Mouse (Mus musculus): ENCODE results near the gene Slc22a20.

Slc22a20 gene

GRCm38 (mm10) chr19:5986043-5986442 lies at the start of gene Slc22a20:
TSS of gene Slc22a20 (minus strand) at chr19:5986143.
- DNase-seq (ENCODE audit: low spot score in 2 of 2) = no peak

DNA sequence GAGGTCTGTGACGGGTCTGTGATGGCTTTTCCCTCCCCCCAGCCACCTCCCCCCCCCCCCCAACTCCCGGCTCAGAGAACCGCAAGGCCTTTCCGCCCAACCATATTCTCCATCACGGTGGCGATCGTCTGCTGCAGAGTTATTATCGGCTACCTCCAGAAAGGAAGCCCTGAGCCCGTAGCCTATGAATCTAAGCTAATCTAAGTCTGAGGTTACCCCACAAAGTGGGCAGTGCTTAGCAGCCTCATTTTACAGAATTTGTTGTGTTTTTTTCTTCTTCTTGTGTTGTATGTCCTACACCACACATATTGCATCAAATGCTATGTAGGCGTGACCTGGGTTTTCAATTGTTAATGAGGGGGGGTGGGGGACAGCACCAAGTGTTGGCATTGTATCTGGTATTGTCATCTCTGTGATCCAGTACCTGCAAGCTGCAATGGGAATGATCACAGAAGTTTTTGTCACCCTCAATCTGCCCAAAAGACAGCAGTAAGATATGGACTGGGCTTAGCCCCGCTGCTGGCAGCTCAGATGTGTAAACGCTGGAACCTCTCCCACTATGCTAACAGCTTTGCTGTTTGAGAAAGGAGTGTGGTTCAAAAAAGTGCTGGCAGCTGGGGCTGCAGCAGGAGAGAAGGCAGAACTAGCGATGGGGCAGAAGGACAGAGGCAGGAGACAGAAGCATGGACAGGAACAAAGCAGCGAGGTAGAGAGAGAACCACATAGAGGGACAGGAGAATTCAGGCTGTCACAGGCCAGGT lies 44.8 kb upstream of the Slc22a20 start:
- DNase-seq (ENCODE audit: low spot score in 2 of 2) = no peak

- DNase-seq (ENCODE audit: low spot score in 2 of 2) = no peak
Observed at GRCm38 (mm10) chr19:6029426-6029825, 43.5 kb upstream of the Slc22a20 start.

DNA sequence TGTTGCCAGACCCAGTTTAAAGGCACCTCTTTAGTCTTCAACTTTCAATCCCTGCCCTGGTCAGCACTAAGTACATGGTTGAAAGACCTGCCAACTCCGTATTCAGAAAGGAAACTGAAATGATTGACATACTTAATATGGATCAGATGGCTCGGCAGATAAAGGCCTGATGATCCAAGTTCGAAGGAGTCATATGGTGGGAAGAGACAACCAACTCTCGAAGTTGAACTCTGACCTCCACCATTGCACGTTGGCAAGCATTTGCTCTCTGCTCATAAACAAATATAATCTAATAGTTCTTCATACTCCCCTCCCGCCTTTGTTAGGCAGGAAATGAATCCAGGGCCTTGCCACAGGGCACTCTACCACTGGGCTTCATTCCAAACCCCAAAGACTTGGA lies 43.0 kb upstream of the Slc22a20 start:
- DNase-seq (ENCODE audit: low spot score in 2 of 2) = no peak

GRCm38 (mm10) chr19:6023930-6024329 lies 38.0 kb upstream of the Slc22a20 start:
- no peak for DNase-seq (ENCODE audit: low spot score in 2 of 2)

GRCm38 (mm10) chr19:6023059-6023458 lies 37.1 kb upstream of the Slc22a20 start:
- no peak for DNase-seq (ENCODE audit: low spot score in 2 of 2)

DNA sequence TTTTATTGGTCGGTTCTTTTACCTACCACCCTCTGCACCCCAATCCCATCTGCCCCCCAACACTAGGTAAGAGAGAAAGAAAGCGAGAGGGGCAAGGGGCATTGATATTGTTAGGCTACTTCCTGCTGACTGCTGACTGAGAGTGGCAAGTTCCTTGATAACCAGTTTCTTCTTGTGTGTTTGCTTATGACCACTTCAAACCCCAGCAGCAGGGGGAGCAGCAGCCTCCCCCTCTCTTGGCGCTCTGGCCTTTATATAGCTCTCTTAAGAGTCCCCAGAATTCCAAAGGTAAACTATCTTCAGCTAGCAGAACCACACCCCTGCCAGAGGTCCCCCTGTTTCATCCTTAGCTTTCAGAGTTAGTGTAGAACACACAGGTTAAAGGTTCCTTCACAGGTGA lies 34.3 kb upstream of the Slc22a20 start:
- DNase-seq (ENCODE audit: low spot score in 2 of 2) = no peak

- DNase-seq (ENCODE audit: low spot score in 2 of 2) = peak; percentile 72 to 75
Observed at GRCm38 (mm10) chr19:6018142-6019089, 32.5 kb upstream of the Slc22a20 start.

DNA sequence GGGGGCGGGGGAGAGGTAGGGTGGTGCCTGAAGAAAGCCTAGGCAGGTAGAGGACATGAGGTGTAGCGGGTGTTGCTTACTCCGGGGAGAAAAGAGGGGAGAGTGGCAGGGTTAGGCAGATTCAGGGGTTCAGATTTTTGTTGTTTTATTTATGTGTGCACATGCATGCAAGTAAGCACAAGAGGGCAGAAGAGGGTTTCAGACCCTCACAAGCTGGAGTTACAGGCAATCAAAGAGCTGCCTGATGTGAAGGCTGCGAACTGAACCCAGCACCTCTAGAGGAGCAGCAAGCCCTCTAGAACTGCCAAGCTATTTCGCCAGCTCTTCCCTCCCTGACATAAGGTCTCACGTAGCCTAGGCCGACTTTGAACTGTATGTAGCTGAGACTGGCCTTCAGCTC lies 30.6 kb upstream of the Slc22a20 start:
- DNase-seq (ENCODE audit: low spot score in 2 of 2) = no peak

DNA sequence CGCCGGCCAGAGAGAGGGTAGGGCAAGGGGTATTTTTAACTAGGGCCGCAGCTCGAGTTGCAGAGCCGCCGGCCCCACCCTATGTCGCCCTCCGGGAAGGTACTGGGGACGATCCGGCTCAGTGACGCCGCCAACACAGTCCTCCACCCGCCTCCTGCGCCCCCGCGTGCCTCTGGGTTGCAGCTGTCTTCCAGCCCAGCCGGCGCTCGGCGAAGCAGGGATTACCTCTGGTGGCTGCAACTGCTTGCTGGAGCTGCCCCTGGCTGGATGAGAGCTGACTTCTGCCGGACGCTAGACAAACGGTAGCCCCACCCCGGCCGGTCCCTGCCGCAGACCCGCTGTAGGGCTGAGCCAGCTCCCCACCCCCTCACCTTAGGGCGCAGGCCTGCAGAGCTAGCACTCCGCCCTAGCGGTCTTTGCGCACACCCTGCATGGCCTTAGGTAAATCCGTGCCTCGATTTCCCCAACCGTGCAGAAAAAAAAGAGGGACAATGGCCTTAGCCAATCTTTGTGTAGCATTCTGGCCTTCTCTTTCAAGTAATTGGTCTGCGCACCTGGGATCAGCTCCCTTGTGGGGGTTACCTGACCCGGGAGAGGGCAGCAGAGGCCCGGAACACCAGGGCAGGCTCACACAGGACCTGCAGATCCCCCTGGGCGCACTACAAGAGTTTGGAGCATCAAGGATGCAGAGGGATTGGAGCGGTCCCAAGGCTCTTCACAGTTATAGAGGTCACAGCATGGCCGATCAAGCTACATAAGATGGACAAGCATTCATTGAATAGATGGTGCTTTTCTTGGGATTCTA lies 29.8 kb upstream of the Slc22a20 start, which contains the start of gene Capn1:
TSS of gene Capn1 (minus strand) at position 387 of the 805 bp plus-strand sequence.
- DNase-seq (ENCODE audit: low spot score in 2 of 2) = peak; percentile 57 to 74

- peak; percentile 37 to 72 for DNase-seq (ENCODE audit: low spot score in 2 of 2)
Observed at GRCm38 (mm10) chr19:6014991-6015510, 29.1 kb upstream of the Slc22a20 start.

DNA sequence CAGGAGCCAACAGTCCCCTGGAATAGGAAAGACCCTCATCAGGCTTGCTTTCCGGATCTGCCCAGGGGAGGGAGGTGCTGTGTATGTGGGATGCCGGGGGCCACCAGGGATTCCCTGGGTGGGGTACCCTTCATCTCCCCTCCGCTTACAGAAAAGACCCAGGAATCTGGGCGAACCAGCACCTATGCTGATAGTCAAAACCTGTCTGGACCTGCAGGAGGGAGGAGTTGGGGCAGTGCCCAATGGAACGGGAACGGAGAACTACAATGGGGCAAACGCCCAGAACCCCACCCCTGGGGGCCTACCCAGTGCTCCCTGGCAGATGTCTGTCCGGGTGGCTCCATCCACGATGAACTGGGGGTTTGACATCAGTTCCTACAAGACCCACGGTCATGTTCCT lies 27.7 kb upstream of the Slc22a20 start:
- DNase-seq (ENCODE audit: low spot score in 2 of 2) = peak; percentile 77 to 78

GRCm38 (mm10) chr19:6009137-6009536 lies 23.2 kb upstream of the Slc22a20 start:
- DNase-seq (ENCODE audit: low spot score in 2 of 2) = no peak

DNA sequence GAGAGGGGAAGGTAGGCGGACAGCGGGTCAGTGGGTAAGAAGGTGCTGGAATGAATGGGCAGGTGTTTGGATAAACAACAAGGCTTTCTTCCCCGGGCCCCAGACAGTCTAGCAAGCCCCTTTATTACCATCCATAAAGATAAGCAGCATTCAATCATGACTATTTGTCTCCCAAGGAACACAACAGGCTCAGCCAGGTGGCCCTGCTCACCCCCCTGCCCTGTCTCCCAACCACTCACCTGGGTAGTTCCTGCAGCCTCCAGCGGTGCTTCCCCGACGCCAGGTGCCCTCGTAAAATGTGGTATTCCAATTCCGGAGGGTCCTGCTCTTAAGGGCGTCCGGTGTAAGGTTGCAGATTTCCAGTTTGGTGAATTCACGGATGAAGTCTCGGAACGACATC lies 21.1 kb upstream of the Slc22a20 start:
- no peak for DNase-seq (ENCODE audit: low spot score in 2 of 2)

DNA sequence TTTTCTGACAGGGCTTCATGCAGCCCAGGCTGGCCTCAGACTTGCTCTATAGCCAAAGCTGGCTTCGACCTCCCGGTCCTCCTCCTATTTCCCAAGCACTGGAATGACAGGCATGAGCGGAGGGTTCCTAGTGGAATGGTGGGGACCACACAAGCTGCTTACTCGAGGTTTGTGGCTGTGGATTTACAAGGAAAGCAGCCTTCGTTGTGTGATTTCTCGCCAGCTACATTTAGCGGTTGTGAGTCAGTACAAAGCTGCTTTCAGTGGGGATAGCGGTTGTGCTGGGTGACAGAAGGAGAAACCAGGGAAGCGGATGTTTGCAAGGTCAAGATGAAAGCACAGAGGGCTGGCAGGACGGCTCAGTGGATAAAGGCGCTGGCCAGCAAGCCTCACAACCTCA lies 19.6 kb upstream of the Slc22a20 start:
- no peak for DNase-seq (ENCODE audit: low spot score in 2 of 2)

GRCm38 (mm10) chr19:5999969-6000368 lies 14.0 kb upstream of the Slc22a20 start:
- peak in 1 of 2 experiments; percentile 44 for DNase-seq (ENCODE audit: low spot score in 2 of 2)

DNA sequence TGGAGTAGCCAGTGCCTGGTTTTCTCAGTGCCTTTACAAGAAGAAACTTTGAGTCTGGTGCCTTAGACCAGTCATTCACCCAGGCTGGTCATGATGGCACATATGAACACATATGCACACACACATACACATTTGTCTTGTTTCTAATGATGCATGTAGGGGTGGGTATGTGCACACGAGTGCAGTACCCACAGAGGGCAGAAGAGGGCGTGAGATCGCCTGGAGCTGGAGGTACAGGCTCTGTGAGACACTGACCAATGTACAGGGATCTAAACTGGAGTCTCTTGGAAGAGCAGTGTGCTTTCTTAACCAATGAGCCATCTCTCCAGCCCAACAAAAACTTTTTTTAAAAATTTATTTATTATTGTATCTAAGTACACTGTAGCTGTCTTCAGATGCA lies 12.2 kb upstream of the Slc22a20 start:
- DNase-seq (ENCODE audit: low spot score in 2 of 2) = no peak

DNA sequence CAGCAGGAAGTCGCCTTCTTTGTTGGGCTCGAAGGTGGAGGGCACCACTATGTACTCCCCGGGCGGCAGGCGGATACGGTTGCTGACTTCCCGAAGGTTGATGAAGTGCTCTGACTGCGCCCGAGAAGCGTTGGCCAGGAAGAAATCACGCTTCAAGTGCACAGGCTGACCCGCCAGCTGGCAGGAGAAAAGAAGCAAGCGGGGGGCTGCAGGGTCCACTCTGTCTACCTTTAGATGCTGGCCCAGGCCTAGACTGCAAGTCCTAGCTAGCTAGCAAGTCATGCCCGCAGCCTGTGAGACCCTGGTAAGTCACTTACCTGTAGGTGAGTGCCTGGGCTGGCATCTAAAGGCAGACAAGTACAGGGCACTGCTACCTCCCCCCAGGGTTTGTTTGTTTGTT lies 8.8 kb upstream of the Slc22a20 start:
- no peak for DNase-seq (ENCODE audit: low spot score in 2 of 2)

DNA sequence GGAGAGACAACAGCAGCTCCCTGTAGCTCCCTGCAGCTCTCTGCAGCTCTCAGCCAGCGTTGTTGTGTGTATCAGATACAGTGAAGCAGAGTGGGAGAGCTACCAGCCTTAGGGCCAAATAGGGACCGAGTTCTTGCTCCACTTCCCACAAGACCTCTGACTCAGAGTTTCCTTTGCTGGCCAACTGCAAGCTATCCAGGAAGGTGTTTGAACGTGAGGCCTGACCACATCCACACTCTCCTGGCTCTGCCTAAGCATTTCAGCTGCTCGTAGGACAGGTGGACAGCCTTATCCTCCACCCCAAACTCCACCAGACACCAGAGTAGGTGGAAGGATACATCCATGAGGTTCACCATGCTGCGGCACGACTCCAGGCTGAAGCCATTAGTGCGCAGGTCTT lies 6.1 kb upstream of the Slc22a20 start:
- no peak for DNase-seq (ENCODE audit: low spot score in 2 of 2)

- no peak for DNase-seq (ENCODE audit: low spot score in 2 of 2)
Observed at GRCm38 (mm10) chr19:5991467-5991866, 5.5 kb upstream of the Slc22a20 start.

DNA sequence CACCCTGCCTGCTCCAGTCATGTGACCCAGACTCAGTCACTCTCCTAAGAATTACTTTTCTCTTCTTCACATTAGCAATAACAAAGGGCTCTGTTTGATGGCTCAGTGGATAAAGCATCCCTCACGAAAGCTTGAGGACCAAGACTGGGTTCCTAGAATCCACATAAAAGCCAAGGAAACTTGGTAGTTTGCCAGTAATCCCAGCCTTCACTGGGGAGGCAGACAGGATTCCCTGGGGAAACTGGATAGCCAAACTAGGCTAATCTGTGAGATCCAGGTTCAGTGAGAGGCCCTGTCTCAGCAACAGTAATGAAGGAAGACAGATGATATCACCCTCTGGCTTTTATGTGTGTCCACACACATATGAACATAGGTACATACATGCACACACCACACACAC lies 5.0 kb upstream of the Slc22a20 start:
- DNase-seq (ENCODE audit: low spot score in 2 of 2) = no peak

- no peak for DNase-seq (ENCODE audit: low spot score in 2 of 2)
Observed at GRCm38 (mm10) chr19:5990033-5990432, 4.1 kb upstream of the Slc22a20 start.
